10 mouse cellular contexts compared by ENCODE assay signal in genomic region chr2:37985690-37986222, GRCm38 (mm10).
DNase-seq lines count a peak whose midpoint lies in the region; ATAC-seq lines count a peak whose summit lies in the region.
"Had no signal": no experiment of that assay in that cellular context is flagged by ENCODE, and none has a peak within 500 bp of the region (broad histone marks: within the 10 kb centered on the region; RNA-seq: fewer than 3 reads in every experiment).

No protein-coding gene starts in this region.

- H3K4me2 ChIP-seq in kidney, embryonic 15.5 days, result no peak overlapping the region
- no peak overlapping the region for H3K4me2 ChIP-seq in kidney, embryonic 14.5 days (replicated peaks; ENCODE audit: low read depth, low read length)
- H3K4me2 ChIP-seq: neural tube, embryonic 13.5 days had no signal

- H3K9me3 ChIP-seq in kidney, embryonic 15.5 days (replicated peaks), result no peaks in the 10 kb centered on the region
- no peaks in the 10 kb centered on the region for H3K9me3 ChIP-seq in kidney, embryonic 14.5 days (ENCODE audit: control insufficient read depth, low read length)
- H3K9me3 ChIP-seq: neural tube, embryonic 13.5 days had no signal

- 52% methylated on average over 5 of the region's 5 CpGs for WGBS in kidney, embryonic 15.5 days
- WGBS in kidney, embryonic 14.5 days, result 55% methylated on average over 5 of the region's 5 CpGs

- H3K27me3 ChIP-seq in kidney, embryonic 15.5 days, result no peaks in the 10 kb centered on the region
- H3K27me3 ChIP-seq in kidney, embryonic 14.5 days (ENCODE audit: control insufficient read depth, insufficient read depth, low read length), result no peaks in the 10 kb centered on the region
- H3K27me3 ChIP-seq: neural tube, embryonic 13.5 days had no signal

- no peak for ATAC-seq in kidney, embryonic 15.5 days (replicated peaks; ENCODE audit: low FRiP score)
- no peak for ATAC-seq in kidney, embryonic 14.5 days (ENCODE audit: low FRiP score, low TSS enrichment)

- H3K36me3 ChIP-seq in kidney, embryonic 15.5 days, result no peaks in the 10 kb centered on the region
- H3K36me3 ChIP-seq in kidney, embryonic 14.5 days (ENCODE audit: control insufficient read depth, insufficient read depth, low read length), result no peaks in the 10 kb centered on the region

- H3K27ac ChIP-seq in kidney, embryonic 15.5 days, result 0 out of 2 replicates have a peak overlapping the region, but pooled peaks have one; percentile 41
- no peak overlapping the region for H3K27ac ChIP-seq in kidney, embryonic 14.5 days (ENCODE audit: low read depth, low read length)
- H3K27ac ChIP-seq: liver, embryonic 14.5 days; neural tube, embryonic 13.5 days had no signal

- DNase-seq in brain, adult 2 months (ENCODE audit: low read depth, low spot score), result peak; percentile 37
- DNase-seq in embryo, embryonic 9.5 days (ENCODE audit: extremely low spot score), result peak; percentile 32
- peak; percentile 38 for DNase-seq in kidney, postnatal 14 days
- no peak for DNase-seq in cerebellum, adult 18-20 months
- no peak for DNase-seq in heart, adult 18-20 months
- DNase-seq: cerebellum, postnatal 25 days had no signal

- no peak overlapping the region for H3K4me3 ChIP-seq in kidney, embryonic 15.5 days (replicated peaks)
- H3K4me3 ChIP-seq in kidney, embryonic 14.5 days (ENCODE audit: low read length), result no peak overlapping the region
- H3K4me3 ChIP-seq: neural tube, embryonic 13.5 days had no signal

- H3K4me1 ChIP-seq in kidney, embryonic 15.5 days, result peaks cover 13% of the 10 kb centered on the region; the same call in 1 of the 2 replicates
- peaks cover 3% of the 10 kb centered on the region; the same call in 1 of the 2 replicates for H3K4me1 ChIP-seq in kidney, embryonic 14.5 days (ENCODE audit: control insufficient read depth, insufficient read depth, low read length)
- H3K4me1 ChIP-seq: neural tube, embryonic 13.5 days had no signal

- no peak overlapping the region for H3K9ac ChIP-seq in kidney, embryonic 15.5 days
- no peak overlapping the region for H3K9ac ChIP-seq in kidney, embryonic 14.5 days (ENCODE audit: low read depth, low read length)
- H3K9ac ChIP-seq: liver, embryonic 14.5 days; neural tube, embryonic 13.5 days had no signal

Comparison
In these comparisons a context has a peak if more than half of its experiments do, and no peak if none do; other contexts are left out.
1. DNase-seq: peak in brain, adult 2 months (single experiment), embryo, embryonic 9.5 days (single experiment) and kidney, postnatal 14 days (single experiment); none in cerebellum, adult 18-20 months (0 of 2) and heart, adult 18-20 months (0 of 2).